Mouse (Mus musculus): Measurements from ENCODE around the gene Olfr175-ps1. TPM values are rescaled to one million over a fixed set of nuclear protein-coding genes. Genes with fewer than 3 reads are reported as not detected.

The Olfr175-ps1 gene
- total RNA-seq (2021) = not detected
- long read RNA-seq, experiment 1 = 0 reads
- long read RNA-seq, experiment 2 = 0 reads

DNA sequence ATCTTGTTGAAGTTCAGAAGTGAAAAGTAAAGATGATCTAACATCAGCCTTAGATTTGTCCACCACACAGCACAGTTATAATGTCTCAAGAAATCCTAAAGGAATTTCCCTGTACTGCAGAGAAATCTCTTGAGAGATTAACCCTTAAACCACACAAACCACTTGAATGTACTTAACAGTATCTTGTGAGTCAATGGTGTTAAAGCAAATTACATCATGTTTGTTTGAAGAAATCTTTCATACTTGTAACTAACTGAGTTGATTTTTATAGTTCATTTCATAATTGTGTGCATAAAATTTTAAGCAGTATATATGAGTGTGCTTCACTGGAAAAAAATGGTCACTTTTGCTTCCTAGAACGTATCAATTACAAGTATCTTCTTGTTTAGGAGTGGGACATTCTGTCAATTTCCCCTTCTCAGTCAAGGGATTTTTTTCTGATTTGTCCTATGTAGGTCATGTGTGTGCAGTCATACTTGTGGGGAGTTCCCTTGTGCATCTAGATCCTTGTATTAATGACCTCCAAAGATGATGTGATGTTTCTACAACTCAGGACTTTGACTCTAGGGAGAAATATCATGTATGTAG lies at the start of gene Olfr175-ps1:
TSS of gene Olfr175-ps1 (minus strand) at position 51 of the 588 bp plus-strand sequence.
- no peak for DNase-seq (ENCODE audit: low spot score)

DNA sequence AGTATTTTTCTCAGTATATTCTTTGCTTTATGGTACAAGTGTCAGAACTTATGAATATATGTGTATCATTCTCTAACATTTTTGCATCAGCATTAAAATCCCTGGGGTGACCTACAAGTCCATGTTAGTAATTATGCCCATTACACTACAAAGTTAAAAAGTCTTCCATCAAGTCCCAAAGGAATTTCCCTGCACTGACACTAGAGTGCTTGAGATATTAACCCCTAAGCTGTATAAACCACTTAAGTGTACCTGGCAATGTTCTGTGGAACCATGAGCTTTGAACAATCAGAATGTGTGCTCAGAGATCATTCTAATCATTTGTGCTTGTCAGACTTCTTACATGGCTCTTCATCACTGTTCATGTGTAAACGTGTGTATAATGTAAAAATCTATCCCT lies 48.1 kb upstream of the Olfr175-ps1 start, which contains the start of gene Olfr177:
TSS of gene Olfr177 (minus strand) at position 101 of the 400 bp plus-strand sequence.
- no peak for DNase-seq (ENCODE audit: low spot score)

DNA sequence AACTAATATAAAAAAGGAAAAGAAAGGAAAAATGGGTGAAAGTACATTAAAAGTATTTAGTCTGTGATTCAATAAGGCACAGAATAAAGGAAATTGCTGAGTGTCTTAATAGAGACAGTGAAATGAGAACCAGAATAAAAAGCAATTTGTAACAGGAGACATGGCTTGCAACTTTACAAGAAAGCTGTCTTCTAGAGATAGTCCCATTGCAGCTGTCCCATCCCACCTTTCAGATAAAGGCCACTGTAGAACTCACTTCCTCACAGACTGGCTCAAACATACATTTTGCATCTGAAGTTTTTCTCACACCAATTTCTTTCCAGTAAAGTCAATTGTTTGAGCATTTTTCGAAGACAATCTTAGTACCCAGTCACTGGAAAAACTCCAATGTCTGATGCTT lies 34.9 kb upstream of the Olfr175-ps1 start:
- DNase-seq (ENCODE audit: low spot score) = no peak

DNA sequence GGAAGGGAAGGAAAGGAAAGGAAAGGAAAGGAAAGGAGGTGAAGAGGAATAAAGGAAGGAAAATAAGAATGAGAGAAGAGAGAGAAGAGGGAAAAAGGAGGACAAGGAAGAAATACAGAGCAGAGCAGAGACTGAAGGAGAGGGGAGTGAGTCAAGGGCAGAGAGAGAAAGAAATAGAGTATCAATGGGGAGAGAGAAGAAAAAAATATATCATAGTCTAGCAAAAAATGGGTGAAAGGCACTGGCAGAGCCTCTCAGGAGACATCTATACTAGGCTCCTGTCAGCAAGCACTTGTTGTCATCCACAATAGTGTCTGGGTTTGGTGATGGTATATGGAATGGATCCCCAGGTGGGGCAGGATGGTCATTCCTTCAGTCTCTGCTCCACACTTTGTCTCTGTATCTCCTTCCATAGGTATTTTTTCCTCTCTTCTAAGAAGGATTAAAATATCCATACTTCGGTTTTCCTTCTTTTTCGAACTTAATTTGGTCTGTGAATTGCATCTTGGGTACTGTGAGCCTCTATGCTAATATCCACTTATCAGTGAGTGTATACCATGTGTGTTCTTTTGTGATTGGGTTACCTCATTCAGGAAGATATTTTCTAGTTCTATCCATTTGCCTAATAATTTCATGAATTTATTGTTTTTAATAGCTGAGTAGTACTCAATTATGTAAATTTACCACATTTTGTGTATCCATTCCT lies 33.6 kb upstream of the Olfr175-ps1 start:
- no peak for DNase-seq (ENCODE audit: low spot score)

DNA sequence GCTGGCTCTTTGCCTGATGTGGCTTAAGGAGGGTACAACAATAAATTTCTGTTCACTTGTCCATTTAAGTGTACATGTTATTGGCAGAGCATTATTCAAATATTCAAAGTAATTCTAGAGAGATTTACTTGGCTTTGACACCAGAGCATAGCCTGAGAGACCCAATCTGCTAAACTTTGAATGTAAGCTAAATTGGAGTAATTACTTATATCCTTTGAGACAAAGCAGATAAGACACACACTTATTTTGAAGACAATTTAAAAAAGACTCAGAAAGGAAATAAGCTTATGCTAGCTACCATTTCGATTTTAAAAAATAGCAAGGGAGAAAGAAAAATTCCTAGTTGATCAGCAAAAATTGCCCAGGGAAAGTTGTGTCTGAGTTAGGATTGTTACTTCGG lies 26.4 kb downstream of the Olfr175-ps1 start, which contains the start of gene Olfr173:
TSS of gene Olfr173 (minus strand) at position 101 of the 400 bp plus-strand sequence.
- DNase-seq (ENCODE audit: low spot score) = no peak

Other genes with a start within 250 kb of the Olfr175-ps1 start
- not detected for gene Gm813, start 209.8 kb downstream of the Olfr175-ps1 start, total RNA-seq (2021)
- gene E330017A01Rik, start 188.0 kb downstream of the Olfr175-ps1 start, total RNA-seq (2021) = not detected
- gene Cpox, start 156.5 kb downstream of the Olfr175-ps1 start, total RNA-seq (2021) = 10 to 100 TPM; 20.2 to 20.7 TPM
- gene Gpr15, start 107.7 kb downstream of the Olfr175-ps1 start, total RNA-seq (2021) = not detected
- 10 to 100 TPM; 56.8 to 66.4 TPM for gene Cldnd1, start 98.9 kb downstream of the Olfr175-ps1 start, total RNA-seq (2021)
- gene Olfr172, start 63.6 kb downstream of the Olfr175-ps1 start, total RNA-seq (2021) = not detected
- gene Olfr173, start 26.5 kb downstream of the Olfr175-ps1 start, total RNA-seq (2021) = not detected
- gene Olfr177, start 48.0 kb upstream of the Olfr175-ps1 start, total RNA-seq (2021) = not detected
- not detected for gene Olfr178, start 65.3 kb upstream of the Olfr175-ps1 start, total RNA-seq (2021)
- not detected for gene Olfr181, start 102.0 kb upstream of the Olfr175-ps1 start, total RNA-seq (2021)
- gene Olfr180, start 102.6 kb upstream of the Olfr175-ps1 start, total RNA-seq (2021) = not detected
- not detected for gene Olfr183, start 168.6 kb upstream of the Olfr175-ps1 start, total RNA-seq (2021)
- gene Olfr186, start 203.5 kb upstream of the Olfr175-ps1 start, total RNA-seq (2021) = not detected
- gene Olfr187, start 213.0 kb upstream of the Olfr175-ps1 start, total RNA-seq (2021) = not detected